Mouse (Mus musculus): ENCODE results near the gene B4galnt2. TPM values are rescaled to one million over a fixed set of nuclear protein-coding genes. Genes with fewer than 3 reads are reported as not detected.
"Not testable (repeated sequence)": the region's sequence is repeated elsewhere in the genome, so short reads cannot be mapped to it uniquely, and the experiment has no call there.

B4galnt2 gene
- total and polyA plus RNA-seq, 3 experiments = 0.06 TPM; not detected in 2

GRCm38 (mm10) chr11:95945838-95946472, 31.3 kb upstream of the B4galnt2 start:
- H3K79me2 ChIP-seq (replicated peaks; ENCODE audit: control insufficient read depth, insufficient read depth, low read length) = no peaks in the 10 kb centered on the region
- 58% methylated on average over 13 of the region's 13 CpGs for WGBS
- no peak overlapping the region for H3K4me3 ChIP-seq
- H3K36me3 ChIP-seq (ENCODE audit: control insufficient read depth, insufficient read depth, low read length) = no peaks in the 10 kb centered on the region
- H3K27me3 ChIP-seq (ENCODE audit: control insufficient read depth, insufficient read depth, low read length) = peaks cover 3% of the 10 kb centered on the region; the same call in 1 of the 2 replicates
- intact Hi-C loops (cut with DNase I) = no loop called here
- no peak overlapping the region for H3K9ac ChIP-seq (ENCODE audit: low read depth, low read length)
- no peaks in the 10 kb centered on the region for H3K4me1 ChIP-seq (ENCODE audit: control insufficient read depth, insufficient read depth, low read length)
- no peak overlapping the region for H3K27ac ChIP-seq
- no peak for DNase-seq
- TF ChIP-seq EP300 (IDR thresholded peaks at IDR 0.05; ENCODE audit: insufficient read depth, low read depth, low read length) (no peak), CTCF (IDR thresholded peaks at IDR 0.05) (no peak), POLR2A (IDR thresholded peaks at IDR 0.05; ENCODE audit: insufficient read depth, low read depth, low read length) (no peak)

- TF ChIP-seq POLR2A (IDR thresholded peaks at IDR 0.05; ENCODE audit: insufficient read depth, low read depth, low read length) (no peak), CTCF (IDR thresholded peaks at IDR 0.05) (0 out of 2 replicates have a peak, but pooled peaks have one; percentile 21)
- no peak overlapping the region for H3K27ac ChIP-seq
These were observed 25.3 kb upstream of the B4galnt2 start for GRCm38 (mm10) chr11:95939828-95940507.

GRCm38 (mm10) chr11:95936409-95936808, 21.7 kb upstream of the B4galnt2 start:
- Histone ChIP-seq H3K4me3 (no peak overlapping the region), H3K79me2 (replicated peaks; ENCODE audit: control insufficient read depth, insufficient read depth, low read length) (no peaks in the 10 kb centered on the region), H3K36me3 (ENCODE audit: control insufficient read depth, insufficient read depth, low read length) (no peaks in the 10 kb centered on the region), H3K27ac (no peak overlapping the region), H3K9ac (ENCODE audit: low read depth, low read length) (no peak overlapping the region), H3K4me1 (ENCODE audit: control insufficient read depth, insufficient read depth, low read length) (no peaks in the 10 kb centered on the region), H3K27me3 (ENCODE audit: control insufficient read depth, insufficient read depth, low read length) (no peaks in the 10 kb centered on the region)
- DNase-seq = no peak
- WGBS = 79% methylated on average over 6 of the region's 6 CpGs
- intact Hi-C loops (cut with DNase I) = no loop called here
- TF ChIP-seq CTCF (IDR thresholded peaks at IDR 0.05) (no peak), POLR2A (IDR thresholded peaks at IDR 0.05; ENCODE audit: insufficient read depth, low read depth, low read length) (no peak), EP300 (IDR thresholded peaks at IDR 0.05; ENCODE audit: insufficient read depth, low read depth, low read length) (no peak)

More at GRCm38 (mm10) chr11:95939828-95940507, 25.3 kb upstream of the B4galnt2 start:
- Histone ChIP-seq H3K36me3 (ENCODE audit: control insufficient read depth, insufficient read depth, low read length) (no peaks in the 10 kb centered on the region), H3K4me1 (ENCODE audit: control insufficient read depth, insufficient read depth, low read length) (no peaks in the 10 kb centered on the region), H3K9ac (ENCODE audit: low read depth, low read length) (no peak overlapping the region), H3K4me3 (no peak overlapping the region), H3K27me3 (ENCODE audit: control insufficient read depth, insufficient read depth, low read length) (no peaks in the 10 kb centered on the region), H3K79me2 (replicated peaks; ENCODE audit: control insufficient read depth, insufficient read depth, low read length) (no peaks in the 10 kb centered on the region)
- WGBS = 36% methylated on average over 11 of the region's 11 CpGs
- no peak for DNase-seq
- intact Hi-C loops (cut with DNase I) = no loop called here

- WGBS = 74% methylated on average over 8 of the region's 10 CpGs
- H3K36me3 ChIP-seq (ENCODE audit: control insufficient read depth, insufficient read depth, low read length); H3K27ac ChIP-seq; intact Hi-C loops (cut with DNase I); H3K27me3 ChIP-seq (ENCODE audit: control insufficient read depth, insufficient read depth, low read length); H3K79me2 ChIP-seq (replicated peaks; ENCODE audit: control insufficient read depth, insufficient read depth, low read length); H3K9ac ChIP-seq (ENCODE audit: low read depth, low read length); H3K4me1 ChIP-seq (ENCODE audit: control insufficient read depth, insufficient read depth, low read length); H3K4me3 ChIP-seq: not testable (repeated sequence)
- peak in 1 of 2 experiments; percentile 4 for DNase-seq
These were observed 17.5 kb upstream of the B4galnt2 start for GRCm38 (mm10) chr11:95932168-95932567.

GRCm38 (mm10) chr11:95926398-95926797, 11.7 kb upstream of the B4galnt2 start:
- WGBS = 65% methylated on average over 4 of the region's 4 CpGs
- Histone ChIP-seq H3K9ac (ENCODE audit: low read depth, low read length) (no peak overlapping the region), H3K79me2 (replicated peaks; ENCODE audit: control insufficient read depth, insufficient read depth, low read length) (no peaks in the 10 kb centered on the region), H3K4me1 (ENCODE audit: control insufficient read depth, insufficient read depth, low read length) (no peaks in the 10 kb centered on the region), H3K27me3 (ENCODE audit: control insufficient read depth, insufficient read depth, low read length) (0 out of 2 replicates have a peak, but pooled peaks cover 4% of the 10 kb centered on the region), H3K27ac (no peak overlapping the region), H3K36me3 (ENCODE audit: control insufficient read depth, insufficient read depth, low read length) (no peaks in the 10 kb centered on the region), H3K4me3 (no peak overlapping the region)
- TF ChIP-seq POLR2A (IDR thresholded peaks at IDR 0.05; ENCODE audit: insufficient read depth, low read depth, low read length) (no peak), EP300 (IDR thresholded peaks at IDR 0.05; ENCODE audit: insufficient read depth, low read depth, low read length) (no peak), CTCF (IDR thresholded peaks at IDR 0.05) (no peak)
- no peak for DNase-seq
- intact Hi-C loops (cut with DNase I) = no loop called here

- Histone ChIP-seq H3K27ac (no peak overlapping the region), H3K9ac (ENCODE audit: low read depth, low read length) (no peak overlapping the region), H3K27me3 (ENCODE audit: control insufficient read depth, insufficient read depth, low read length) (0 out of 2 replicates have a peak, but pooled peaks cover 4% of the 10 kb centered on the region), H3K4me1 (ENCODE audit: control insufficient read depth, insufficient read depth, low read length) (no peaks in the 10 kb centered on the region), H3K4me3 (no peak overlapping the region), H3K79me2 (replicated peaks; ENCODE audit: control insufficient read depth, insufficient read depth, low read length) (no peaks in the 10 kb centered on the region), H3K36me3 (ENCODE audit: control insufficient read depth, insufficient read depth, low read length) (no peaks in the 10 kb centered on the region)
- TF ChIP-seq POLR2A (IDR thresholded peaks at IDR 0.05; ENCODE audit: insufficient read depth, low read depth, low read length) (no peak), EP300 (IDR thresholded peaks at IDR 0.05; ENCODE audit: insufficient read depth, low read depth, low read length) (no peak), CTCF (IDR thresholded peaks at IDR 0.05) (no peak)
- 91% methylated on average over 5 of the region's 5 CpGs for WGBS
- no peak for DNase-seq
- intact Hi-C loops (cut with DNase I) = no loop called here
These were observed 11.3 kb upstream of the B4galnt2 start for GRCm38 (mm10) chr11:95925976-95926375.

Data from heart, adult 2 months (tissue).